Mouse (Mus musculus): Measurements from ENCODE around the gene Spata31d1b. TPM values are rescaled to one million over a fixed set of nuclear protein-coding genes. Genes with fewer than 3 reads are reported as not detected.
"Not testable (repeated sequence)": the region's sequence is repeated elsewhere in the genome, so short reads cannot be mapped to it uniquely, and the experiment has no call there.

Spata31d1b gene
- total RNA-seq, 2 experiments from 2014 or later = not detected

DNA sequence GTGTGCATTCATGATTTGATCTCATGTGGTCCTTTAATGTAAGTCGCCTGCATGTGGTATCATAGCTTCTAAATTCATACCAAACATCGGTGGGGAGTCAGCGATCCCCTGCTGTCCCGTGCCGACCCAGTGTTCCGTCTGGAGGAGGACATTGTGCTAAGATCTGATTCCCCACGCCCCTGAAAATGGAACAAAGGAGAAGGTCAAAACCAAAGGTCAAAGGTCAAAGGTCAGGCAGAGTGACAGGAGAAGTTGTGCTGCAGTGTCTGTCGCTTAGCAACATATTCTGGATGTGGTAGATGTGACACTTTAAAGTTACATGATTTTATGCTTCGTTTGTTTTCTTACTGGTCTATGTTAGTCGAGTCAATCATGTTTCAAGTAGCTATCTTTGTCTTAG is 20.6 kb upstream of the Spata31d1b start:
- no peak for ATAC-seq (ENCODE audit: poor library complexity, severe bottlenecking)

- ATAC-seq (ENCODE audit: poor library complexity, severe bottlenecking) = no peak
Measured at GRCm38 (mm10) chr13:59694008-59694407, 18.1 kb upstream of the Spata31d1b start, which contains the start of gene 4921517D22Rik. 4921517D22Rik (minus strand) TSS chr13:59694108.

DNA sequence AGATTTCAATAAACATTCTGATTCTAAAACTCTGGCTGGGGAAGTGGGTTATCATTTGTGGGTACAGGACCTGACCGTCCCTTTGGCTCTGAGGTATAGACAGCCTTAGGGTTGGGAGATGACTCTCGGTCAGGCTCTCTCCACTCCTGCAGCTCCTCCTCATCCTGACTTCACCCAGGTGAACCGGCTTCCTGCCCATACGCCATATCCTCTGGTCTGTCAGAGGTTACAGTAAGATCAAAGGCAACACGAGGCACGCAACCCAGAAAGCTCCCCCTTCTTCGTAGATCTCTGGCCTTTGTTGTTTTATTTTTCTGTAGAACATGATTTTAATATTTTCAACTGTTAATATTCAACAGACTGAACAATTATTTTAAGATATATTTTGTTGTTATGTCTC is 16.3 kb upstream of the Spata31d1b start:
- ATAC-seq (ENCODE audit: poor library complexity, severe bottlenecking) = no peak

DNA sequence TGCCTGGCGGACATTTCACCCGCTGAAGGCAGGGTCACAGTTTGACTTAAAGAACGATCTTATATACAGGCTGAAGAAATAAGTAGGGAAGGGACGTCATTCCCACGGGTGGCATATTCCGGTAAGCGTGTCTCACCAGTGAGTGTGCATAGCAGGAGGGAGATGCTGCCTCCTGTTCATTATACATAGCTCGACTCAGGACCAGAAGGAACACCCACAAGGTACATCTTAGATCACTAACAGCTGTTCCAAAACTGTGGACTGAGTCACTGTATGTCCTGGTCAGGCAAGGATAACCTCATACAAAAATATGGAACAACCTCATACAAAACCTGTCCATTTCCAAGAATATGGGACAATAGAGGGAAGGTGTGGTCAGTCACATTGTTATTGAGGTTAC is 13.0 kb upstream of the Spata31d1b start:
- ATAC-seq (ENCODE audit: poor library complexity, severe bottlenecking) = no peak

GRCm38 (mm10) chr13:59700137-59700536 is 11.9 kb upstream of the Spata31d1b start:
- ATAC-seq (ENCODE audit: poor library complexity, severe bottlenecking) = not testable (repeated sequence)

DNA sequence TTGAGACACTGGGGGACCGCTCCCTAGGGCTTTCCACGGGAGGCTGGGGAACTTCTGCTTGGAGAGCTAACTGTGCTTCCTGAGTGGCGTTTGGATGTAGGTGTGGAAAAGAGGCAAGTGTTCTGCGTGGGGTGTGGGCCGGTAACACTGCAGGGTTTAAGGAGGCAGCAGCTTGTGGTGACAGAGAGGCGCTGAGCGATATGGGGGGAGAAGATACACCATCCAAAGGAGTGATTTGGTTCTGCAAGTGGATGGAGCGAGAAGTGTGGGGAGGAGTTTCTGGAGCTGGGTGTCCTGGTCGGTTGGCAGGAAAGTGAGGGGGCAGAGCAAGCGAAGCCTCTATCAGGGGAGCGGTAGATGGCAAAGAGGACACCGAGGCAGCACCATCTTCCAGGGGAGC is 8.6 kb upstream of the Spata31d1b start:
- ATAC-seq (ENCODE audit: poor library complexity, severe bottlenecking) = no peak

GRCm38 (mm10) chr13:59704562-59704961 is 7.5 kb upstream of the Spata31d1b start:
- ATAC-seq (ENCODE audit: poor library complexity, severe bottlenecking) = peak; percentile 87

- ATAC-seq (ENCODE audit: poor library complexity, severe bottlenecking) = no peak
Measured at GRCm38 (mm10) chr13:59710230-59710629, 1.9 kb upstream of the Spata31d1b start, which contains the start of gene Spata31d1a. Spata31d1a (minus strand) TSS chr13:59710330.

DNA sequence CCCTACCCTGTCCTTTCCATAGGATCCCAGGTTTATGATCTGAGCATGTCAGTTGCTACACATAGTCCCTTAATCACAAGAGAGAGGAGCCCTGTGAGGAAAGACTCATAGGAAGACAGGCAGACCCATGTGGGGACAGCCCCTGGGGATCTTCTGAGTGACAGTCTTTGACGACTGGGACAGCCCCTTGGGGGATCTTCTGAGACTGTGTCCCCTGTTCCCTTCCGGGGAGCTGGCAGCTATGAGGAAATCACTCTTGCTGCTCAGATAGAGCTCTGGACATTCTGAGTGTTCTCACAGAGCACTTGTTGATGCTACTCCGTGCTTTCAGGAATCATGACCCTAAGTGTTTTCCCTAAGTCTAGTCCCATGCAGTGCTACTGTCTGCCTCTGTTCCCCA is 1.6 kb downstream of the Spata31d1b start:
- ATAC-seq (ENCODE audit: poor library complexity, severe bottlenecking) = no peak

GRCm38 (mm10) chr13:59718857-59719440 is 6.9 kb downstream of the Spata31d1b start:
- ATAC-seq (ENCODE audit: poor library complexity, severe bottlenecking) = not testable (repeated sequence)

- no peak for ATAC-seq (ENCODE audit: poor library complexity, severe bottlenecking)
Measured at GRCm38 (mm10) chr13:59719475-59719874, 7.4 kb downstream of the Spata31d1b start.

- ATAC-seq (ENCODE audit: poor library complexity, severe bottlenecking) = not testable (repeated sequence)
Measured at GRCm38 (mm10) chr13:59722089-59722488, 10.0 kb downstream of the Spata31d1b start.

- ATAC-seq (ENCODE audit: poor library complexity, severe bottlenecking) = no peak
Measured at GRCm38 (mm10) chr13:59726139-59726867, 14.2 kb downstream of the Spata31d1b start.

DNA sequence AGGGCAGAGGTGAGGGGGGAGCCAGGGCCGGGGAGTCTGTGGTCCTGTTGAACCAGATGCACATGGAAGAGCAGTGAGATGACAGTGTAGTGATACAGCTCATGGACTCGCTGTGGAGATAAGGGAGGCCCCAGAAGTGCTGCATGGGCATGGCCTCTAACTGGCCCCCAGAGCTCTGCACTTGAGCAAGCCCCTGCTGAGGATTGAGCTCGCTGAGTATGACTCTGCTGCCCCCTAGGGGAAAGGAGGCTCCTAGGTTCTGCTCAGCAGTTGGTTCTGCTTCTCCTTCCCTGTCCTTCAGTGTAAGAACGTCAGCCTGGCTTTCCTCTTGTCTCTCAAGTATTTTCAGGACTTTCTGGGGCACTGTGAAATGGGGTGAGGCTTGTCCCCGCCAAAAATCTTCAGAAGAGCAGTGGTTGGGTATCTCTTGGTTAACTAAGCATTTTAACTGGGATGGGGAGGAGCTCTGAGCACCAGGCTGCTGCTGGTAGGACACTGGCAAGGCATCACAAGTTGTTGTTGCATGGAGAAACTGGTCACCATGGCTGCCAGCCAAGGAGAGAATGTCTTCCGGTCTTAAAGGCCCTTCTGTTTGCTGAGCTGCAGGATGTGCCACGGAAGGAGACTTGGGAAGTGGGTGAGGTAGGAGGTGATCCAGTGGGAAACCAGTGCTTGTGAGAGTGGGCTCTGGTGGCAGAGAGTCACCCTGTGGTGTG is 16.5 kb downstream of the Spata31d1b start:
- ATAC-seq (ENCODE audit: poor library complexity, severe bottlenecking) = peak; percentile 96

DNA sequence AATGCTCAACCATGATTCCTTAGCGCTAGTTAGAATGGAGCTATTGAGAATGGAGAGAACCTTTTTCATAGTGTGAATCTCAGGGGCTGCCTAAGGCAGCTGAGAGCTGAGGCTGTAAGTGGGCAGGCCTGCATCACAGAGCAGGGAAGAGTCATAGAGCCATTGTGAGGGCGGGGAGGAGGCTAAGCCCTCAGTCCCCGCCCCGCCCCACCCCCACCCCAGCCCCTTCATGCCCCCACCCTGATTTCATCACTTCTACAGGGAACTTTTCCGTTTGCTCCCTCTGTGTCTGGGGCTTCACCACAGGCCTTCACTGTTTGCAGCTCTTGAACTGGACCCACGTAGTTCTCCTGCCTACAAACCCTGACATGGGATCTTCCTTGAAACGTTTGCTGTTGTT is 19.6 kb downstream of the Spata31d1b start, which contains the start of gene Spata31d1d:
Spata31d1d (minus strand) TSS at position 101 of the 400 bp plus-strand sequence.
- no peak for ATAC-seq (ENCODE audit: poor library complexity, severe bottlenecking)

DNA sequence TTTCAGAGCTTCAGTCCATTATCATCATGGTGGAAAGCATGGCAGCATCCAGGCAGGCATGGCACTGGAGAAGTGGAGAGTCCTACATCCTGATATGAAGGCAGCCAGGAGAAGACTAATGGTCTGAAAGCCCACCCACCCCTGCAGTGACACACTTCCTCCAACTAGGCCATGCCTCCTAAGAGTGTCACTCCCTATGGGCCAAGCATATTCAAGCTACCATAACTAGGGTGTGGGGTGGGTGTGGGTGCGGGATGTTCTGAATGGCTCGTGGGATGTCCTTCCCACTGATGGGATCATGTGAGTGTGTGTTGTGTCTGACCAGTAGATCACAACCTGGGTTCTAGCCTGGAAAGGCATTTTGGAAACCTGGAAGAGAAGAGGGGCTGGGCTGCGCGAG is 21.9 kb downstream of the Spata31d1b start:
- ATAC-seq (ENCODE audit: poor library complexity, severe bottlenecking) = no peak

GRCm38 (mm10) chr13:59734347-59734746 is 22.3 kb downstream of the Spata31d1b start:
- ATAC-seq (ENCODE audit: poor library complexity, severe bottlenecking) = not testable (repeated sequence)

DNA sequence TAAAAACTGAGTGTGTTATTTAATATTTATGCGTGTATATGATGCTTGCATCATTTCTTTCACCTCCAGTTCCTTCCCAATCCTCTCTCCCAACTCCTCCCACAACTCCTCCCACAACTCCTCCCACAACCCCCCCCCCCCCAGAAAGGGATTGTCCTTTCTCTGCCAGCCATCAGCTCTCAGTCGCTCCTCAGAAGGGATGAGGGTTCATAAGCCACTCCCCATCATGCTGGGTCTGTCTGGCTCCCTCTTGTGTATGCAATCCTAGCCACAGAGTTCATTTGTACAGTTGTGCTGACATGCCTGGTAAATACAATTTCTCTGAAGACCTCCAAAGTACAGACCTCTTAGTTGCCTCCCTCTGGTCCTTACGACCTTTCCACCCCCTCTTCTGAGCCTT is 23.1 kb downstream of the Spata31d1b start:
- ATAC-seq (ENCODE audit: poor library complexity, severe bottlenecking) = peak; percentile 64

DNA sequence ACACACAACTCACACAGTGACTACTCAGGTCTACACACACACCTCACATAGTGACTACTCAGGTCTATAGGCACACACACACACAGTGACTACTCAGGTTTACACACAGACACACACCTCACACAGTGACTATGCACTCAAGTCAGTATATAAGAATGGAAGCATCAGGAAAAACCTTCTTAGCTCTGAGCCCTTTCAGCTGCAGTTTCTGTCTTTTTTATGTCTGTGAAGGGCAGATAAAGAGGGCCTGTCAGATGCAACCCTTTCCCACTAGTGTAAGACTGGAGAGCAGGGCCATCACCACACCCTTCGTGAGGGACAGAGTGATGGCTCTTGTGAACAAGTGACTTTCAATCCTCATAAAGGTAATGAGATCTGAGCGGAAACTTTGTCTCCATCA is 26.4 kb downstream of the Spata31d1b start:
- no peak for ATAC-seq (ENCODE audit: poor library complexity, severe bottlenecking)

DNA sequence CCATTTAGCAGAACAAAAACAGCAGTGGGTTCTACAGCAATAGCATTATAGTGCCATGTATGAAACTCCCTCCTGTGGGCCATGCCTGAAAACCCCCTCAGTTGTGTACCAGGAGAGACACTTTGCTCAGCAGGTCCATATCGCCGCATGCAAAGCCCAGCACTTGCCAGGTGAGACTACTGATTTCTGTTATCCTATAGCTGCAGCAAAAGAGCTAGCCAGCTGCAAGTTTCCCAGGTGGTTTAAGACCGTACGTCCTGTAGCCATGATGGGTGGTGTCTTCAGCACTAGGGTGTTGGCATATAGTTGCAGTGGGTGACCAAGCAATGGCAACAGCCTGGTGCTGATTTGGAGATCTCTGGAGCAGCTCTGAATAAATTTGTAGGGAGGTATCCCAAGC is 27.3 kb downstream of the Spata31d1b start:
- ATAC-seq (ENCODE audit: poor library complexity, severe bottlenecking) = no peak

- no peak for ATAC-seq (ENCODE audit: poor library complexity, severe bottlenecking)
Measured at GRCm38 (mm10) chr13:59741096-59741495, 29.0 kb downstream of the Spata31d1b start.

GRCm38 (mm10) chr13:59741697-59742096 is 29.6 kb downstream of the Spata31d1b start:
- peak; percentile 78 for ATAC-seq (ENCODE audit: poor library complexity, severe bottlenecking)

Data from megakaryocyte, adult 5-6 weeks (primary cell).